ENCODE assay signal across 8 mouse cellular contexts in genomic region chr11:116436725-116437331, GRCm38 (mm10). TPM values are rescaled to one million over a fixed set of nuclear protein-coding genes. Genes with fewer than 3 reads are reported as not detected.
DNase-seq lines count a peak whose midpoint lies in the region; ATAC-seq and TF ChIP-seq lines count a peak whose summit lies in the region.

No protein-coding gene starts in this region.

- peak; percentile 29 for DNase-seq in adrenal gland, postnatal 25 days
- DNase-seq in adrenal gland, postnatal 4 days (ENCODE audit: low spot score in 2 of 2): no peak
- peak; percentile 30 for DNase-seq in liver, adult 2 months (ENCODE audit: extremely low read depth, low read depth, low spot score)
- DNase-seq in cerebellum, adult 18-20 months: no peak

- H3K9ac ChIP-seq in forebrain, embryonic 15.5 days (replicated peaks): no peak overlapping the region; the same call in 1 of the 2 replicates
- peak overlapping the region; percentile 59 for H3K9ac ChIP-seq in hindbrain, embryonic 12.5 days
- peak overlapping the region; percentile 37 for H3K9ac ChIP-seq in liver, adult 2 months (ENCODE audit: low read depth, low read length)

- peaks cover 36% of the 10 kb centered on the region for H3K4me1 ChIP-seq in forebrain, embryonic 15.5 days
- peaks cover 32% of the 10 kb centered on the region for H3K4me1 ChIP-seq in hindbrain, embryonic 12.5 days
- peaks cover 6% of the 10 kb centered on the region; the same call in 1 of the 2 replicates for H3K4me1 ChIP-seq in liver, adult 2 months (ENCODE audit: control insufficient read depth, insufficient read depth, low read length)

- H3K4me2 ChIP-seq in forebrain, embryonic 15.5 days (replicated peaks): peak overlapping the region; percentile 84
- peak overlapping the region; percentile 84 for H3K4me2 ChIP-seq in hindbrain, embryonic 12.5 days (replicated peaks)
- peak overlapping the region; percentile 38 for H3K4me2 ChIP-seq in myocyte (ENCODE audit: low read depth)

- peaks cover 17% of the 10 kb centered on the region; the same call in 1 of the 2 replicates for H3K36me3 ChIP-seq in forebrain, embryonic 15.5 days
- H3K36me3 ChIP-seq in hindbrain, embryonic 12.5 days: peaks cover 32% of the 10 kb centered on the region
- H3K36me3 ChIP-seq in liver, adult 2 months (ENCODE audit: control insufficient read depth, insufficient read depth, low read length): peaks cover 3% of the 10 kb centered on the region; the same call in 1 of the 2 replicates
- no peaks in the 10 kb centered on the region for H3K36me3 ChIP-seq in myocyte (ENCODE audit: control insufficient read depth, insufficient read depth)

- H3K27ac ChIP-seq in forebrain, embryonic 15.5 days (replicated peaks): no peak overlapping the region
- H3K27ac ChIP-seq in hindbrain, embryonic 12.5 days: peak overlapping the region; percentile 46
- peak overlapping the region; percentile 65 for H3K27ac ChIP-seq in liver, adult 2 months (replicated peaks; ENCODE audit: insufficient read depth, low read depth, low read length)

- TF ChIP-seq POLR2A in liver, adult 2 months (IDR thresholded peaks at IDR 0.05; ENCODE audit: extremely low read depth, insufficient read depth, low read length): no peak
- no peak for TF ChIP-seq POLR2A in myocyte (IDR thresholded peaks at IDR 0.05; ENCODE audit: insufficient read length, low read depth)

- 75% methylated on average over 4 of the region's 4 CpGs for WGBS in forebrain, embryonic 15.5 days
- WGBS in hindbrain, embryonic 12.5 days: 59% methylated on average over 4 of the region's 4 CpGs
- WGBS in liver, adult 2 months: 27% methylated on average over 4 of the region's 4 CpGs

- TF ChIP-seq CTCF in liver, adult 2 months (IDR thresholded peaks at IDR 0.05; ENCODE audit: low read depth, low read length): no peak

- H3K79me2 ChIP-seq in liver, adult 2 months (ENCODE audit: control insufficient read depth, insufficient read depth, low read length): no peaks in the 10 kb centered on the region
- peaks cover 18% of the 10 kb centered on the region for H3K79me2 ChIP-seq in myocyte (ENCODE audit: control insufficient read depth, insufficient read depth)

- no peak overlapping the region for H3ac ChIP-seq in myocyte (ENCODE audit: control insufficient read depth, insufficient read length)

- H3K27me3 ChIP-seq in forebrain, embryonic 15.5 days: no peaks in the 10 kb centered on the region
- H3K27me3 ChIP-seq in hindbrain, embryonic 12.5 days: no peaks in the 10 kb centered on the region
- H3K27me3 ChIP-seq in liver, adult 2 months (ENCODE audit: control insufficient read depth, insufficient read depth, low read length): no peaks in the 10 kb centered on the region
- no peaks in the 10 kb centered on the region for H3K27me3 ChIP-seq in myocyte (ENCODE audit: control insufficient read depth, insufficient read depth, insufficient read length)

- no peaks in the 10 kb centered on the region for H3K9me3 ChIP-seq in forebrain, embryonic 15.5 days
- no peaks in the 10 kb centered on the region for H3K9me3 ChIP-seq in hindbrain, embryonic 12.5 days (replicated peaks)

- H3K4me3 ChIP-seq in forebrain, embryonic 15.5 days: peak overlapping the region; percentile 91; the same call in 1 of the 2 replicates
- H3K4me3 ChIP-seq in hindbrain, embryonic 12.5 days: no peak overlapping the region; the same call in 1 of the 2 replicates
- H3K4me3 ChIP-seq in liver, adult 2 months (ENCODE audit: insufficient read depth, low read depth, low read length): peak overlapping the region; percentile 22; the same call in 1 of the 2 replicates
- H3K4me3 ChIP-seq in myocyte: no peak overlapping the region

- no peak for ATAC-seq in forebrain, embryonic 15.5 days (replicated peaks)
- ATAC-seq in hindbrain, embryonic 12.5 days (ENCODE audit: low FRiP score): no peak
- ATAC-seq in cerebellum, adult (ENCODE audit: insufficient number of reproducible peaks, low FRiP score, low TSS enrichment): no peak

TF ChIP-seq in myocyte, 11 proteins besides CTCF, POLR2A, EP300 and RAD21:
- TF ChIP-seq MYOD1 (IDR thresholded peaks at IDR 0.05; ENCODE audit: control insufficient read depth in 1 of 3, insufficient read length in 2 of 3, low read depth in 2 of 3) (peak in 1 of 3 experiments; percentile 26), REST (IDR thresholded peaks at IDR 0.05; ENCODE audit: insufficient read depth, insufficient read length) (no peak), POLR2AphosphoS2 (IDR thresholded peaks at IDR 0.05; ENCODE audit: insufficient read length, low read depth) (peak; percentile 18)

RNA-seq across cellular contexts. Expression of gene Ubald2, which starts 2.9 kb away (rescaled TPM):
- 27.9 and 48.4 TPM in 2 replicates for total RNA-seq in adrenal gland, postnatal 25 days (2021)
- 10 to 100 TPM; 62.1 to 63.9 TPM for total RNA-seq in adrenal gland, postnatal 4 days (2021)
- polyA plus RNA-seq in forebrain, embryonic 15.5 days (2015; fragmentation: Nextera tagmentation; extraction: Ambion mirVana): 58.8 and 59.5 TPM in 2 replicates
- polyA plus RNA-seq in hindbrain, embryonic 12.5 days (2016; fragmentation: Nextera tagmentation; extraction: Ambion mirVana): 46.6 and 50.6 TPM in 2 replicates
- 16.1 and 16.6 TPM in 2 replicates for total RNA-seq in liver, adult 2 months (2014; rRNA removed)
- 45.7 and 72.0 TPM in 2 replicates for polyA plus RNA-seq in liver, adult 2 months (2012; rRNA removed)
- 120 TPM for polyA plus RNA-seq in myocyte (2012; fragmentation: generic; extraction: Trizol)

RNA-seq across cellular contexts. Expression of gene Rnf157, which starts 24.0 kb away (rescaled TPM):
- 8.5 and 8.9 TPM in 2 replicates for total RNA-seq in adrenal gland, postnatal 25 days (2021)
- total RNA-seq in adrenal gland, postnatal 4 days (2021): 10 to 100 TPM; 20.0 to 22.0 TPM
- polyA plus RNA-seq in forebrain, embryonic 15.5 days (2015; fragmentation: Nextera tagmentation; extraction: Ambion mirVana): 53.4 and 55.6 TPM in 2 replicates
- polyA plus RNA-seq in hindbrain, embryonic 12.5 days (2016; fragmentation: Nextera tagmentation; extraction: Ambion mirVana): 44.8 and 47.2 TPM in 2 replicates
- total RNA-seq in liver, adult 2 months (2014; rRNA removed): 1.0 and 1.3 TPM in 2 replicates
- 0.75 and 0.87 TPM in 2 replicates for polyA plus RNA-seq in liver, adult 2 months (2012; rRNA removed)
- 15.2 TPM for polyA plus RNA-seq in myocyte (2012; fragmentation: generic; extraction: Trizol)

RNA-seq across cellular contexts. Expression of gene Qrich2, which starts 29.2 kb away (rescaled TPM):
- not detected in 2 replicates for total RNA-seq in adrenal gland, postnatal 25 days (2021)
- total RNA-seq in adrenal gland, postnatal 4 days (2021): under 1 TPM in 1 of 2 experiments, not detected in 1; 0.14 TPM
- not detected in 2 replicates for polyA plus RNA-seq in forebrain, embryonic 15.5 days (2015; fragmentation: Nextera tagmentation; extraction: Ambion mirVana)
- 0.18 and 0.39 TPM in 2 replicates for polyA plus RNA-seq in hindbrain, embryonic 12.5 days (2016; fragmentation: Nextera tagmentation; extraction: Ambion mirVana)
- total RNA-seq in liver, adult 2 months (2014; rRNA removed): 0.07 TPM in 1 of 2 replicates, not detected in the other
- 0.05 and 0.11 TPM in 2 replicates for polyA plus RNA-seq in liver, adult 2 months (2012; rRNA removed)
- polyA plus RNA-seq in myocyte (2012; fragmentation: generic; extraction: Trizol): not detected

RNA-seq across cellular contexts. Expression of gene Prpsap1, which starts 57.2 kb away (rescaled TPM):
- total RNA-seq in adrenal gland, postnatal 25 days (2021): 112 TPM in 2 replicates
- total RNA-seq in adrenal gland, postnatal 4 days (2021): 100 to 1,000 TPM in 1 of 2 experiments, 10 to 100 TPM in 1; 95.7 to 103 TPM
- polyA plus RNA-seq in forebrain, embryonic 15.5 days (2015; fragmentation: Nextera tagmentation; extraction: Ambion mirVana): 193 and 201 TPM in 2 replicates
- polyA plus RNA-seq in hindbrain, embryonic 12.5 days (2016; fragmentation: Nextera tagmentation; extraction: Ambion mirVana): 164 and 179 TPM in 2 replicates
- 37.7 and 59.0 TPM in 2 replicates for total RNA-seq in liver, adult 2 months (2014; rRNA removed)
- polyA plus RNA-seq in liver, adult 2 months (2012; rRNA removed): 72.8 and 80.1 TPM in 2 replicates
- polyA plus RNA-seq in myocyte (2012; fragmentation: generic; extraction: Trizol): 78.2 TPM

Comparison
In these comparisons a context has a peak if more than half of its experiments do, and no peak if none do; other contexts are left out.
1. DNase-seq: peak in adrenal gland, postnatal 25 days (single experiment) and liver, adult 2 months (single experiment); none in adrenal gland, postnatal 4 days (0 of 2) and cerebellum, adult 18-20 months (0 of 2).
2. H3K4me3 ChIP-seq: peak in forebrain, embryonic 15.5 days (single experiment) and liver, adult 2 months (single experiment); none in hindbrain, embryonic 12.5 days (single experiment) and myocyte (single experiment).
3. Peak in every context shown above with its lines, with median percentiles within 50 percentile points of each other: H3K4me2 ChIP-seq.